Mouse (Mus musculus): ENCODE data around the gene Rffl.

DNA sequence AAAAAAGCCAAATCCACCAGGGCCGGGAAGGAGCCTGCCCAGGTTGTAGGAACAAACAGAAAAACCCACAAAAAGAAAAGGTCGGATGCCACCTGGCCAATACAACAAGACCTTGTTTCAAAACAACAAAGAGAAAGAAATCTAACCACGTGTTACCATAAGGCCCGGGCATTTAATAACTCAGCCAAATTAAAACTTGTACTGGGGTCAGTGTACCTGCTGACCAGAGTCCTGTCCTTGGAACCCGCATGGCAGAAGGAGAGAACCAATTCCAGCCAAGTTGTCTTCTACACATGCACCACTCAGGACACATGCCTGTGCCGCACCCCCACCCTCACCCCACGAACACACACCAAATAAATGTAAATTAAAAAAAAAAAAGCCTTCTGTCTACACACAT lies 18.1 kb downstream of the Rffl start:
- no peak for TF ChIP-seq CTCF (IDR thresholded peaks at IDR 0.05)
- TF ChIP-seq EP300 (IDR thresholded peaks at IDR 0.05): no peak
